Mouse (Mus musculus): ENCODE results near the gene Syvn1.

DNA sequence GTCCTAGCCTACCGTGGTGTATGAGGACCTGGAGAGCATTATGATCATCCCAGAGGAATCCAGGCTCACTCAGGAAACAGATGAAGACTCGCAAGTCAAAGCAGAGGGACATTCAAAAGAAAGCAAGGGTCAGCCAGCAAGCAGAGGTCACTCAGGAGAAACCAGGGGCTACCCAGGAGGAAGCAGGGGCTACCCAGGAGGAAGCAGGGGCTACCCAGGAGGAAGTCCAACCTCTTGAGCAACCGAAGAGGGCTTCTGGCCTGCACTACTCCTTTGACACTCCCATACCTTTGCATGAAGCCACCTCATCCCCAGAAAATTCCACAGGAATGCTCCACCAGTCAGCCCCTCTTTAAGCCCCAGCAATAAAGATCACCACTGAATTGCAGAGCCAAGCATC, 51.5 kb downstream of the Syvn1 start:
- TF ChIP-seq CTCF (IDR thresholded peaks at IDR 0.05; ENCODE audit: insufficient read depth, low read length) (no peak), POLR2A (IDR thresholded peaks at IDR 0.05; ENCODE audit: borderline replicate concordance, extremely low read depth, low read depth, low read length) (no peak)

Measured in lung, adult 2 months (tissue).